Mouse (Mus musculus) kidney, adult 11 months (tissue): ENCODE measurements around the gene Wdr53.
"Not testable (repeated sequence)": the region's sequence is repeated elsewhere in the genome, so short reads cannot be mapped to it uniquely, and the experiment has no call there.

Experiments used
- DNase-seq: peaks from one replicate; pipeline ENCODE4 v3.0.0; 2022

Wdr53 gene

DNA sequence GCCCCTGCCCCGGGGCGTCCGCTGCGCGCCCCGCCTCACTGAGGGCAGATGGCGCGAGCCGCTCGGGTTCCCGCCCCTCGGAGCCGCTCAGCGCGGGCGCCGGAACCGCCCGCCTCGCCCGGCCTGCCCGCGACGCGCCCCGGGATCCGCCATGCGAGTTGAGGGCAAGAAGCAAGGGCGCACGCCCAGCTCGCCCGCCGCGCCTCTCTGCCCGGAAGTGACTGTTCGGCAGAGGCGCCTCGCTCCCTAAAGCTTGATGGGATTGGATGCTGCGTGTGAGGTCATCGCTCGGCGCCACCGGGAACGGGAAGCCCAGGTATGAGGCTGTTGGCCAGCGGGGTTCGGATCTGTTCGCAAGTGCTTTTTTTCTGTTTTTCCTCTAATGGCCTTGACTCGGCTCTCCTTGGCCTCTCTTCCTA, at the start of gene Wdr53, which contains the start of gene Fbxo45:
Gene Wdr53 (plus strand): TSS at position 276 of the 419 bp plus-strand sequence.
Gene Fbxo45 (minus strand): TSS at position 207 of the 419 bp plus-strand sequence.
- DNase-seq, result peak; percentile 98

GRCm38 (mm10) chr16:32200256-32201003, 46.6 kb upstream of the Wdr53 start:
- peak; percentile 23 for DNase-seq

GRCm38 (mm10) chr16:32201004-32201325, 46.1 kb upstream of the Wdr53 start:
- DNase-seq, result peak; percentile 19

DNA sequence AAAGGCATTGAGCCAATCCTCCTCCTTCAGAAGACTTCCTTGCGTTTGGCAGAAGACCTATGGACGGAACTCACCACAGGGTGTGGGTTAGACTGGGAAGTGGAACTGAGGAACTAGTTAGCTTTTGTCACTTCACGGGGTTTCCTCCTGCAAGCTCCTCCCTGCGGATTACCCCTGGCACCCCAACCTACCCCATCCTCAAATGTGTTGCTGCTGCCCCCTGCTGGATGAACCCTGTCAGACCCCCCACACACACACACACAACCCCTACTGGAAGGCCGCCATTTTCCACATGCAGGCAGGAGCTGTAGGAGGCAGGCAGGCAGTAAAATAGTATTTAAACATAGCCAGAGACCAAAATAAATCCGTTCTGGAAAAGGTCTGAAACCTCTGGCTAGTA, 44.3 kb upstream of the Wdr53 start:
- peak; percentile 44 for DNase-seq

GRCm38 (mm10) chr16:32204902-32205301, 42.1 kb upstream of the Wdr53 start:
- DNase-seq, result no peak

DNA sequence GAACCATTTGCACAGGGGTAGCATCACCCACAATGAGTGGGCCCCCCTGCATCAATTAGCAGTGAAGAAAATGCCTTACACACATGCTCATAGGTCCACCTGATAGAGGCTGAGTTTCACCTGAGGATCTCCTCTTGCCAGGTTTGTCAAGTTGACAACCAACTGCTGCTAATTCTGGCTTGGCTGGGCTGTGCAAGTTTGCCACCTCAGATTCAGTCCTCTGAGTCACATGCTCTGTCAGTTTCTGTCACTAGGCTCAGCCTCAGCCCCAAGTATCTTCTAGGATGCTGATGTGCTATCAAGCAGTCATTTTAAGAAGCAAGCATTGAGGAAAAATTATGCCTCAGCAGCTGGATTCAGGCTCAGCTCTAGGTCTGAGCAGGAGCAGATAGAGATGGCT, 32.9 kb upstream of the Wdr53 start:
- DNase-seq, result no peak

DNA sequence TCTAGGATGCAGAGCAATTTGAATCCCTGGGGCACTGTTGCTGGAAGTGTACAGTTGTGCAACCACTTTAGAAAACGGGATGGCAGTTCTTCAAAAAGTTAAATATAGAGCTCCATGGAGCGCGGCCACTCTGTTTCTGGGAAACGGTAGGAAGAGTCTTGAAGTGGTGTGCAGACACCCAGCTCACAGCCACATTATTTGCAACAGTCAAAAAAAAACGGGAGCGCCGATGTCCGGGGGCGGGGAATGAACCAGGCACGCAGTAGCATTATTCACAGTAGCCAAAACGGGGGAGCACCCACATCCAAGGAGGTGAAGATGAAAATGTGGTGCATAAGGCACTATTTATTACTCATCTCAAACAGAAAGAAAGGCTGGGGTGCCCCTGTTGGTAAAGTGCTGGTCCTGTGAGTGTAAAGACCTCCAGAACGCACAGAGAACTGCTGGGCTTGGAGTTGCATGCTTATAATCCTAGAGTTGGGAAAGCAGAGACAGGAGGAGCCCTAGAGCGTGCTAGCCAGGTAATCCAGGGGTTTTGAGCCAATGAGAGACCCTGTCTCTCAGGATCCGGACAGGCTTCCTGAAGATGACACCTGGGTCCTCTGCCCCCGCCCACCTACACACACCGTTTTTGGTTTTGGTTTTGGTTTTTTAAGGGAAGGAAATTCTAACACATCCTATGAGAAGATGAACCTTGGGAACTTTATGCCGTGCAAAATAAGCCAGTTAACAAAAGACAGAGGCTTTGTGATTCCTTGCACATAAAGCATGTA, 32.0 kb upstream of the Wdr53 start:
- DNase-seq, result no peak

GRCm38 (mm10) chr16:32221803-32222202, 25.2 kb upstream of the Wdr53 start:
- no peak for DNase-seq

DNA sequence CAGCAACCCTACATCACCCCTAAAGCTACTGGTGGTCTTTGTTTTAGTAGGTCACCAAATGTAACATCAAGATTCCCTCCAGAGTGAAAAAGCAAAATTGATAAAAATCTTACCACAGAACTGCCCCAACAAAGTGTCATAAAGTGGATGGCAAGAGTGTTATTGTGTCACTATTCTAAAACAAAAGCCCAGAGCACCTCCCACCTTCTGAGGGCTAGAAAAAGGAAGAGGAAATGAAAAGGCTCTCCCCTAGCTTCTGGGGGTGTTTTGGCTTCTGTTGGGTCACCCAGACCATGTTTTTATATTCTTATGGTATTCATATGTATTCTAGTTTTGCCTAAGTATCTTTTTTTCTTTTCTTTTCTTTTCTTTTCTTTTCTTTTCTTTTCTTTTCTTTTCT, 24.6 kb upstream of the Wdr53 start:
- DNase-seq, result no peak

GRCm38 (mm10) chr16:32232050-32232449, 15.0 kb upstream of the Wdr53 start:
- not testable (repeated sequence) for DNase-seq

DNA sequence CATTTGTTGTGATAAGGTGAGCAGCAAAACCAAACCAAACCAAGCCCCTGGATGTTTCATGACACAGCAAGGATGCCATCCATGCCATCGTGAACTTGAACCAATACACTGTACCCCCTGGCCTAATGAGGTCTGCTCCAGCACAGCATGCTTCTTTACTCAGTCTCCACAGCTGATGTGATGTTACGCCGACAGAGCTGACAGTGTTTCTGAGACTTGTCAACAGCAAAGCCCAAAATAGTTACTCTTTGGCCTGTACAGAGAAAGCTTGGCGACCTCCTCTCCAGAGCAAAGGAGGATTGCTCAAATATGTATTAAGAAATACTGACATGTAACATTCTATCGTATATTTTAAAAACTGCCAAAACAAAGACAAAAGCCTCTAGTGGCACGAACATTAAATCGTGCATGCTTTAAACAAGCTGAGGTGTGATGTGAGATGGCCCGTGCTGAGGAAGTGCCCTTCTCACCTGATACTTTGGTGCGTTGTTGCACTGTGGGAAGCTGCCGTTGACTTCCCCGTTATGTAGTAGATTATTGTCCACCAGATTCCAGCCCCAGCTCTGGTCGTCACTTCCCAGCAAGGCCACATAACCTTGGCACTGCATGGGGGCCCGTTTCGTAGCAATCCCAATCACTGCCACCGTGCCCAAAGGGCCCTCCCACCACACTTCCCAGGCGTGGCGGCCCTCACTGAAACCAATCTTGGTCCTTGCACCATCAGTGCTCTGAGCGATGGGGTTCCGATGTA, 8.9 kb upstream of the Wdr53 start:
- DNase-seq, result no peak

DNA sequence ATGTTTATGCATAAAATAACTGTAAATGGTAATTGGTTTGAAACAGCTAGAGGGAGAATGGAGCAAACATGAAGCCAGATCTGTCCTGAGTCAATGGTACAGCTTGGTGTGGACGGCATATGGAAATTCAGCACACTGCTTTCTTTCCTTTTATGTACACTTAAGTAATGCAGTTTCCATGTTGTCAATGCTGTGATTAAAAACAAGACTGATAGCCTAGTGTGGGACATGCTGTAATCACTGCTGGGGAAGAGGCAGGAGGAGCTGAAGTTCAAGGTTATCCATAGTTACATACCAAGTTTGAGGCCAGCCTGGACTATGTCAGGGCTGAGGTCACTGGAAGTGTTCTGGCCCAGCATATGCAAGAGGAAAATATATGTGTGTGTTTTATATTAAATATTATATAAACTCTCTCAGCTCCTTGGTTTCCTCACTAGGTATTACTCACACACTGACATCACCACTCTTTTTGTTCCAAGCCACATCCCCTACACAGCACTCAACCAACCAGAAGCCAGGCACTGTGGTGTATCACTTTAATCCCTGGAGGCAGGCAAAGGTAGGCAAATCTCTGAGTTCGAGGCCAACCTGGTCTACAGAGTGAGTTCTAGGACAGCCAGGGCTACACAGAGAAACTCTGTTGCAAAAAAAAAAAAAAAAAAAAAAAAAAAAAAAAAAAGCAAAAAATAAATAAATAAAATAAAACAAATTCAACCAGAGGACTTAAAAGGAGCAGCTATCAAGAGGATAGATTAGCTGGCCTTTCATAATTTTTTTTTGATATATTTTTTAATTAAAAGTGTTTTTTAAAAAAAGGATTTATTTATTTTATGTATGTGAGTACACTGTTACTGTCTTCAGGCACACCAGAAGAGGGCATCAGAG, 7.4 kb upstream of the Wdr53 start:
- DNase-seq, result no peak

DNA sequence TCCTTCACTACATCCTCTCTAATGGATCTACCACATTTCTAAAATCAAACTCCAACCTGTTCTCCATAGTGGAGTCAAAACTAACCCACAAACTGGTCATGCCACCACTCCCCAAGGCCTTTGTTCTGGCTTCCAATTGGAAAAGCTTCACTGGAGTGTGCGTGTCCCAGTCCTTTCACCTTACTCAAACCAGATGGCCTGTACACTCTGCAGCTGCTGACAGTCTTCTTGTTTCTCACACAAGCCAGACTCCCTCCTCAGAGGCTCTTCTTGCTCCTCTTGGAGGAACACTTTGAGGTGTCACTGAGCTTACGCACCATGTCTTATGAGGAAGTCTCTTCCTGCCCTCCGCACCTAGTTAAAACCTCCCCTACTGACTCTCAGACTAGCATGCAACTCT, 3.1 kb upstream of the Wdr53 start:
- no peak for DNase-seq

GRCm38 (mm10) chr16:32246351-32246791, 656 bp upstream of the Wdr53 start:
- DNase-seq, result peak; percentile 44

- not testable (repeated sequence) for DNase-seq
Measured at GRCm38 (mm10) chr16:32264225-32264624, 17.2 kb downstream of the Wdr53 start.

- DNase-seq, result no peak
Measured at GRCm38 (mm10) chr16:32271291-32271690, 24.3 kb downstream of the Wdr53 start, which contains the start of gene Smco1. TSS of gene Smco1 (plus strand) at chr16:32271468.

GRCm38 (mm10) chr16:32273338-32273737, 26.3 kb downstream of the Wdr53 start:
- no peak for DNase-seq

DNA sequence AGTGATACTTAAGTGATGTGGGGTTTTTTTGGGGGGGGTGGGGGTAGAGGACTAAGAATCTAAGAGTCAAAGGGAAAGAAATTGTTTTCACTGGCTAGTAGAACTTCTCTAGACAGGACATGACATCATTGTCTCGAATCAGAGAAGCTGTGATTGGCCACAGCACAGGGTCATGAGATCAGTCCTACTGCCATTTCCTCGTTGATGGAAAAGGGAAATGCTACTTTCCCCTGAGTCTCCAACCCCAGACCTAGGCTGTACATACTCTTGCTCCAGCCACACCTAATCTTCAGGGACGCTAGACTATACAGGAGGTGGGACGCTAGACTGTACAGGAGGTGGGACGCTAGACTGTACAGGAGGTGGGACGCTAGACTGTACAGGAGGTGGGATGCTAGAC, 28.0 kb downstream of the Wdr53 start:
- DNase-seq, result no peak

DNA sequence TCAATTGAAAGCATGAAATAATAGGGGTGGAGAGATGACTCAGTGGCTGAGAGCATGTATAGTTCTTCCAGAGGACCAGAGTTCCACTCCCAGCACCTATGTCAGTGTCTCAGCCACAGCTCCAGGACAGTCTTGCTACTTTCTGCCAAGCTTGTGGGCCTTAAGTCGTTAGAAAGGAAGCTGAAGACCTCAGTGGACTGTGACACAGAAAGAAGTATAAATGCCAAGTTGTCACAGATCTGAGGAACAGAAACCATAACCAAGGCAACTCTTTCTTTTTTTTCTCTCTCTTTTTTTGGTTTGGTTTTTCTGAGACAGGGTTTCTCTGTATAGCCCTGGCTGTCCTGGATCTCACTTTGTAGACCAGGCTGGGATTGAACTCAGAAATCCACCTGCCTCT, 28.8 kb downstream of the Wdr53 start:
- no peak for DNase-seq

GRCm38 (mm10) chr16:32277308-32278256, 30.6 kb downstream of the Wdr53 start, which contains the start of gene Rnf168:
TSS of gene Rnf168 (plus strand) at chr16:32277459.
- peak; percentile 90 for DNase-seq

- DNase-seq, result no peak
Measured at GRCm38 (mm10) chr16:32278396-32278795, 31.4 kb downstream of the Wdr53 start.
